10 mouse cellular contexts compared by ENCODE assay signal in genomic region chr2:128158734-128159410, GRCm38 (mm10). TPM values are rescaled to one million over a fixed set of nuclear protein-coding genes. Genes with fewer than 3 reads are reported as not detected.
DNase-seq lines count a peak whose midpoint lies in the region; ATAC-seq lines count a peak whose summit lies in the region.
"Had no signal": no experiment of that assay in that cellular context is flagged by ENCODE, and none has a peak within 500 bp of the region (broad histone marks: within the 10 kb centered on the region; RNA-seq: fewer than 3 reads in every experiment).

No protein-coding gene starts in this region.

- H3K27ac ChIP-seq in kidney, embryonic 16.5 days (ENCODE audit: low read length), result 0 out of 2 replicates have a peak overlapping the region, but pooled peaks have one; percentile 53
- H3K27ac ChIP-seq in neural tube, embryonic 12.5 days, result no peak overlapping the region
- H3K27ac ChIP-seq: forebrain, embryonic 15.5 days had no signal

- H3K36me3 ChIP-seq in kidney, embryonic 16.5 days (ENCODE audit: insufficient read depth, low read length), result peaks cover 10% of the 10 kb centered on the region
- peaks cover 21% of the 10 kb centered on the region for H3K36me3 ChIP-seq in neural tube, embryonic 12.5 days
- H3K36me3 ChIP-seq: forebrain, embryonic 15.5 days had no signal

- no peaks in the 10 kb centered on the region for H3K9me3 ChIP-seq in kidney, embryonic 16.5 days (ENCODE audit: low read length)
- no peaks in the 10 kb centered on the region for H3K9me3 ChIP-seq in neural tube, embryonic 12.5 days
- H3K9me3 ChIP-seq: forebrain, embryonic 15.5 days had no signal

- H3K4me3 ChIP-seq in kidney, embryonic 16.5 days (ENCODE audit: low read length), result no peak overlapping the region
- H3K4me3 ChIP-seq in neural tube, embryonic 12.5 days, result no peak overlapping the region
- H3K4me3 ChIP-seq: forebrain, embryonic 15.5 days had no signal

- H3K9ac ChIP-seq in kidney, embryonic 16.5 days (replicated peaks; ENCODE audit: low read length), result no peak overlapping the region
- H3K9ac ChIP-seq in neural tube, embryonic 12.5 days, result no peak overlapping the region
- H3K9ac ChIP-seq: forebrain, embryonic 15.5 days had no signal

- DNase-seq in kidney, postnatal 10 days, result no peak
- DNase-seq in frontal cortex, postnatal 14 days (ENCODE audit: low spot score in 2 of 2), result no peak
- DNase-seq in cerebellum, postnatal 36 days, result no peak
- DNase-seq: kidney, adult 18-20 months had no signal

- H3K4me1 ChIP-seq in kidney, embryonic 16.5 days (ENCODE audit: insufficient read depth, low read length), result peaks cover 44% of the 10 kb centered on the region
- peaks cover 23% of the 10 kb centered on the region for H3K4me1 ChIP-seq in neural tube, embryonic 12.5 days

- 0 out of 2 replicates have a peak overlapping the region, but pooled peaks have one; percentile 14 for H3K4me2 ChIP-seq in kidney, embryonic 16.5 days (replicated peaks; ENCODE audit: low read depth, low read length)
- no peak overlapping the region for H3K4me2 ChIP-seq in neural tube, embryonic 12.5 days (replicated peaks)
- H3K4me2 ChIP-seq: forebrain, embryonic 15.5 days had no signal

- WGBS in kidney, embryonic 16.5 days, result 28% methylated on average over 17 of the region's 17 CpGs
- 42% methylated on average over 17 of the region's 17 CpGs for WGBS in neural tube, embryonic 12.5 days

- peak; percentile 53; the same call in 1 of the 2 replicates for ATAC-seq in kidney, embryonic 16.5 days (ENCODE audit: low FRiP score, low TSS enrichment)
- peak; percentile 59 for ATAC-seq in CD4-positive, CD25-positive, alpha-beta regulatory T cell, adult 4 months
- peak; percentile 44 for ATAC-seq in activated CD4-positive, CD25-positive, alpha-beta regulatory T cell, adult 4 months
- 0 out of 2 replicates have a peak, but pooled peaks have one; percentile 46 for ATAC-seq in neural tube, embryonic 12.5 days (ENCODE audit: low FRiP score, low read depth)
- ATAC-seq: forebrain, embryonic 15.5 days; Patski had no signal

- no peaks in the 10 kb centered on the region for H3K27me3 ChIP-seq in kidney, embryonic 16.5 days (ENCODE audit: insufficient read depth, low read length)
- no peaks in the 10 kb centered on the region for H3K27me3 ChIP-seq in neural tube, embryonic 12.5 days (replicated peaks)
- H3K27me3 ChIP-seq: forebrain, embryonic 15.5 days; Patski had no signal

RNA-seq across cellular contexts. Expression of gene Bcl2l11, which starts 33.0 kb away (rescaled TPM):
- 25.6 and 28.2 TPM in 2 replicates for polyA plus RNA-seq in kidney, embryonic 16.5 days (2015; fragmentation: Nextera tagmentation; extraction: Ambion mirVana)
- polyA plus RNA-seq in CD4-positive, CD25-positive, alpha-beta regulatory T cell, adult 4 months (2017; shearing (Covaris generic)), result 10 to 100 TPM; 15.3 to 16.9 TPM
- polyA plus RNA-seq in activated CD4-positive, CD25-positive, alpha-beta regulatory T cell, adult 4 months (2017; shearing (Covaris generic)), result 10 to 100 TPM; 15.4 to 23.8 TPM
- 21.4 and 22.3 TPM in 2 replicates for polyA plus RNA-seq in neural tube, embryonic 12.5 days (2016; fragmentation: Nextera tagmentation; extraction: Ambion mirVana)
